Mouse (Mus musculus): ENCODE measurements around the gene Rabggta.

Rabggta gene

DNA sequence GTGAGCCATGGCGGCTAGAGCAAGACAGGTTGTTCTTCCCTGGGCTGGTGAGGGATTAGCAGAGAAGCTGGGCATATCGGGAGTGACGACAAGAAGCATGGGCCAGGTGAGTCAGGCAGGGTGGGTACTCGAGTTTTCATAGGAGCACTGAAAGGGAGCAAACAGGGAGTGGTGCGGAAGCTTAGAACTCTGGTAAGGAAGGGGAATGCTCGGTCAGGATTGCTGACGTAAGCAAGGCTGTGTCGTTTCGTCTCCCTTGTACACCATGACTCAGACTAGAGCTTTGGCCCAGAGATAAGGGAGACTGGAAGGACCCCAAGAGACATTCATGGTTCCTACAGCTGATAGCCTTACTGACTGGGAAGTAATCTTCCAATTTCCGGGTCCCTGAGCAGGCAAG, 11.8 kb upstream of the Rabggta start:
- no peak for DNase-seq (ENCODE audit: low read depth)

DNA sequence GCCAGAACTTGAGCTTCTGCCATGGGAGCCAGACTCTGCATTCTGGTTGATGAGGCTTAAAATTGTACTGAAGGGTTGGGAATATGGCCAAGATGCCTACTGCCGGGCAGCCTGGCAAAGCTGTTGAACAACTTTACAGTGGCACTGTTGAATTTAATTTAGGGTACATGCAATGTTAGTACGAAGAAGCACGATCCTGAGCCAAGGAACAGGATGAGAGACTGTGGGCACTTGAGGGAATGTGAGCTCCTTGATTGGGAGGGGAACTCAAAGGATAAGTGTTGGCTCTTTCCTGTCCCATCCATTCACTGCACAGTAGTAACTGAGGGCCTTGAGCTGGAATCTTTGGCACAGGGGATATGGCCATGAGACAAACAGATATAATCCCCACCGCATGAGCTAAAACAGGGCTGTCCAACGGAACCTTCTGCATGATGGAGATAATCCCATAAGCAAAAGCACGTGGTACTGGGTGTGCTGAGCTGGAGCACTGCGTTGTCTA, 8.5 kb upstream of the Rabggta start:
- no peak for DNase-seq (ENCODE audit: low read depth)

DNA sequence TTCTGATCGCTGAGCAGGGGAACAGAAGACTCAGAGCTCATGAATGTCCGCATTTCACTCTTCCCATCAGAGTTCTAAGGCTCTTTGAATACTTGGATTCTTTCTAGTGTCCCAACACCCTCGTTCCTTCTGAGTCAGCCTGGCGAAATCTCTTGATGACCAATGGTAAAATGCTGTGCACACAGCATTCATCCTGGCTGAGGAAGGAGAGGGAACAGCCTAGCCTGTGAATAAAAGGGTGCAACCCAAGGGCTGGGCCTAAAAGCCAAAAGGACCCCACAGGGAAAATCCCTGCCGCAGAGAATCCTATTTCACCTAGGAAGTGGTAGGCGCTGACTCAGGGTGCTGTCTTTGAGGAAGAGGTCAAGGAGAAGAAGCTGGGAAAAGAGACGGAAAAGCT, 8.1 kb upstream of the Rabggta start:
- DNase-seq (ENCODE audit: low read depth): no peak

DNA sequence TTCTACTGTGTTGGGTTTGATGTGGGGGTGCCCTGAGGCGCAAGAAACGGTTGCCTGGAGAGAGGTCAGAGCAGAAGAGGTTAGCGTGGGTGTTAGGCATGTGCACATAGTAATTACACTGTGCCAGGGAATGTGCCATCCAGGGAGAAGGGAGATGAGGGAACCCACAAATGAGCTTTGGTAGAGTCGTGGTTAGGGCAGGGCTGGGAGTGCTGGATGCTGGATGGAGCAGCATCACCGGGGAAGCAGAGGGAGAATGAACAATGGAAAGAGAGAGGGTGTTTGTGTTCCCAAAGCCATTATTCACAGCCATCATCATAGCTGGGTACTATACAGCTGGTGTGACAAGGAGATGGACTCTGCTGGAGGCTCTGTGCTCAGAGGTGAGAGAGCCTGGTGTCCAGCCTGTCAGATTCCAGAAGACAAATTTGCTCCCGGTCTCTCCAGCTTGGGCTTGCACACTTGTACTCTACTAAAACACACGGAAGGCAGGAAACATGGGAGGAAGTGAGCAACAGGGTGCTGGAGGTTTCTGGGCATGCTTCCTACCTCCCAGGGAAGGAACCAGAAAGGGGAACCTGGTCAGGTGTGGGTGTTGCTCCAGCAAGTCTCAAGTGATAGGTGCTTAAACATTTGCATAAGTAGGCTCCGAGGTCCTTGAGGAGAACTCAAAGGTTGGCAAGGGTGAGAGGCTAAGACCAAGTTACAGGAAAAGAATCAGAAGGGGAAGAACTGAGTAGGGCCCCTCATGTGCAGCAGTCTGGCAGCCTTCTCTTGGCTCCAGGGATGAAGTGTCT, 6.0 kb upstream of the Rabggta start:
- DNase-seq (ENCODE audit: low read depth): no peak

DNA sequence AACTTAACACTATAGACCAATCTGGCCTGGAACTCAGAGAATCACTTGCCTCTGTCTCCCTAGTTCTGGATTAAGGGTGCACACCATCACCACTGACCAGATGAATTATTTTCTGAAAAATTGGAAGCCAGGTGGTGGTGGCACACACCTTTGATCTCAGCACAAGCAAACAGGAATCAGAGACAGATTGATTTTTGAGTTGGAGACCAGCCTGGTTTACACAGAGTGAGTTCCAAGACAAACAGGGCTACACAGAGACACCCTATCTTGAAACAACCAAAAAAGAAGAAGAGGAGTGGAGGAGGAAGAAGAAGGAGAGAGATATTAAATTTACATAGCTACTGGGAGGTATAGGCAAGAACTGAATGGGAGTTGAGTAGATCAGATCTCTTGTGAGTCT, 4.2 kb upstream of the Rabggta start:
- DNase-seq (ENCODE audit: low read depth): no peak

DNA sequence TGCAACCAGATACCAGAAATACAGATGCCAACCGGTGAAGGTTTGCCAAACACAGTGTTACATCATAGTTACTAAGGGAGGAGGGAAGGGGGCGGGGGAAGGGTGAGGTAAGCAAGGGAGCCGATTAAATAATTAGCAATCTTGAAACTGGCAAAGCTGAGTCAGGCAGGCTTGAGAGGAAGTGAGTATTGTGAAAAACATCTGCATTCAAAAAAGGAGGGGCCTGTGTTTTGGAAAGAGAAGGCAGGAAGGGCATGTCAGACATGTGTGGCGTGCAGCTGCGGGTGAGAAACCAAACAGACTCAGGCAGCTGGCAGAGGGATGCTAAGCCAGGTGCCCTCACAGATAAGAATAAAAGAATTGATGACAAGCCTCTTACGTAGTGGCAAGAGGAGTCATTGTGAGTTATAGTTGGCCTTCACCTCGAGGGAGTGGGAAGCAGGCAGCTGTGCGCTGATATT, 2.4 kb upstream of the Rabggta start:
- DNase-seq (ENCODE audit: low read depth): peak; percentile 97

DNA sequence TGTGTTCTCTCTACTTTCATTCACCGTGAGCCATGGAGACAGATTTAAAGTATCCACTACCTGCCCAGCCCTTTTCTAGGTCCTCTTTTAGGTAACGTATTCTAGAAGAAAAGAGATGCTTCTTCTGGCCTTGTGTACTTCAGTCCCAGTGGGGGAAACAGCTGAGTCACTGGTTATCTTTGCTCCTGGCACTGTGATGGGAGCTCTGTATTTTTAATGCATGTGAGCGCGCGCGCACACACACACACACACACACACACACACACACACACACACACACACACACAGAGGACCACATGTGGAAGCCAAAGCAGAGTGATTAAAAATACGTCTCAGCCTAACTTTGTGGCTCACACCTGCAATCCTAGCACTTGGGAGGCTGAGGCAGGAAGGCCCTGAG, 1.4 kb upstream of the Rabggta start:
- DNase-seq (ENCODE audit: low read depth): peak; percentile 51

DNA sequence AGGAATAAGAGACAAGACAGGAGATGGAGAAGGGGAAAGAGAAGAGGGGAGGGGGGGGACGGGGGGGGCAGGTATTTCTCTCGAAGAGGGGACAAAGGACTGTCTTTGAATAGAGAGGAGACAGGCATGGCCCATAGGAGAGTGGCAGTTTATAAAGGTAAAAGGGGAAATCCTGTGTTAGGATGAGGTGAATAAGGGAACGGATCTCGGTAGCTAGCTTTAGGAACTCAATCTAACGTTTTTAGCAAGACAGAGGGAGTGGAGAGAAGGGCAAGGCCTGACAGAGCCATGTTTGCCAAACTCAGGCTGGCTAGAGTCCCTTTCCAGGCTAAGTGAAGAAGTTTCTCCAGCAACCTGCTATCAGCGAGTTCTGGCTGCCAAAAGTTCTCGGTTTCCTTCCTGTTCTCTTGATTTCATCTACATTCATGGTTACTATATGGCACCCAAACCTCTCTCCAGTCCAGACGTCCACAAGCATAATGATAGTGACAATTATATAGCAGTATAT, 429 bp upstream of the Rabggta start:
- peak; percentile 56 for DNase-seq (ENCODE audit: low read depth)

DNA sequence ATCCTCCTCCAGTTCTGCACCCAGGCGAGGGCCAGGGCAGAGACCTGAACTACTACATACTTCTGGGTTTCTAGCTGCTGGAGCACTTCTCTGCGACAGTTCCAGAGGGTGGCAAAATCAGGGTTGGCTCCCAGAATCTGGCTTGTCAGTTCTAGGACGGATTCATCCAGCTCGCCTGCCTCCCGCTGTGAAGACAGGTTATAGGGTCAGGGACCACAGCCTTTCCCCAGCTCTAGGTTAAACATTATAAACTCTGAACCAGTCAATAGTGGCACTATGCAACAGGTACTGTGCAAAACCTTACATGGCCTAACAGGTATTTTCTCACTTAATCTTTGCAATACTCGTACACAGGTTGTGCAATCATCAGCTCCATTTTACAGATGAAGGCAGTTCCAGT, 987 bp downstream of the Rabggta start:
- DNase-seq (ENCODE audit: low read depth): no peak

DNA sequence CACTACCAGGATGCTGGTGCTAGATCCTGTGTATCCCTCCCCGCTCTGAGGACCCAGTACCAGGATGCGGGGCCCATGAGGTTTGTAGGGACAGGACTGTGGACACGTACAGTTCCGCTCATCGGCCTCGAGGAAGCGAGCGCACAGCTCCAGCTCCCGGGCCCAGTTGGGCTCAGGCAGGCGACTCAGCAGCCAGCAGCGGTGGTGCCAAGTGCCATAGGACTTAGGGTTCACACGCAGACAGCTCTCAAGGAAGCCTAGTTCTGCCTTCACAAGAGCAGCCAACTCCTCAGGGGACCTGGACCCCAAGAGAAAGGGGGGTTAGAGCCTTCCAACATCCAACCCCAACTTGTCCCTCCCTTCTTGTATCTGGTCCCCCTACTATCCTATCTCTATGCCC, 1.4 kb downstream of the Rabggta start:
- DNase-seq (ENCODE audit: low read depth): no peak

DNA sequence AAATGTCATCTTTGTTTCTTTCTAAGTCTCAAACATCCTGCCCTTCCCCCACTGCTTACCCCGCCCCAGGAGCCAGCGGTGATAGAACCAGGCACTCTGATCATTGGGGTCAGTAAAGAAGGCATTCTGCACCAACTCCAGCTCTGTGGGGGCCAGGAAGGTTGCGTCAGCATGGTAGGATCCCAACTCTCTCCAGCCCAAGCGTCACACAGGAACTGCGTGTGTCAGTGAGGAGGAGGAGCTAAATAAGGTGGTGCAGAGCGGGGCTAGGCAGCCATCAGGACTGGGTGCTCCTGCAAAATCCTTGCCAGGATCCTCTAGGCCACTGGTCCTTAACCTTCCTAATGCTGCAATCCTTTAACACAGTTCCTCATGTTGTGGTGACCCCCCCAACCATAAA, 2.3 kb downstream of the Rabggta start:
- DNase-seq (ENCODE audit: low read depth): no peak

DNA sequence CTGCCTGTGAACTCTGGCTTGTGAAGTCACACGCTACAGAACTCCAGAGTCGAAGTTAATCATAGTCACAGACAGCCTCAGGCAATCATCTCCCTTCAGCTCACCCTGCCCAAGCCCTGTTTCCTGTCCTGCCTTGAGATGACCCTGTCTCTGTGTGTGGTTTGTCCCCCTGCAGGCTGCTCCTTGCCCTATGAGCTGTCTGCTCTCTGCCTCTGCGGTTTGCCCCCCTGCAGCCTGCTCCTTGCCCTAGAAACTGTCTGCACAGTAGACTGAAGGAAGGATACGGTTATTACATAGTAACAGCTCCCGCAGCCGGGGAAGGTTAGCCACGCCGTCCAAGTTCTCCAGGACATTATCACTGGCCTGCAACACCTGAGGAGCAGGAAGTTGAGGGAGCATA, 5.2 kb downstream of the Rabggta start:
- DNase-seq (ENCODE audit: low read depth): peak; percentile 41

DNA sequence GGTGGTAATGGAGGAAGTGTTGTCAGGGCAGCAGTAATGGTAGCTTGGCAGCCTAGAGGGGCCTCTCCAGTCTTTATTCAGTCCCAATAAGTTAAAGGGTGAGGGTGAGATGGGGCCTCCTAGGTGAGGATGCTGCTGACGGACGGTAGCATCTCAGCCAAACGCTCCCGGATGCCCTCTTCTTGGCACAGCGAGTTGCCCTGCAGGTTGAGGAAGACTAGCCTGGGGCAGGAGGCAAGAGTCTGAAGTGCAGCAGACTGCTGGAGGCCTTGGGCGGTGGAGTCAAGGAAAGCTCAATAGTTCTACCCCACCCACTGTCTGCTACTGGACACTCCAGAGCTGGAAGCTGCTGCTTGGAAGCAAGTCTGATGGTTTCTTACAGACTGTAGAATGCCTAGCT, 5.8 kb downstream of the Rabggta start:
- DNase-seq (ENCODE audit: low read depth): no peak

DNA sequence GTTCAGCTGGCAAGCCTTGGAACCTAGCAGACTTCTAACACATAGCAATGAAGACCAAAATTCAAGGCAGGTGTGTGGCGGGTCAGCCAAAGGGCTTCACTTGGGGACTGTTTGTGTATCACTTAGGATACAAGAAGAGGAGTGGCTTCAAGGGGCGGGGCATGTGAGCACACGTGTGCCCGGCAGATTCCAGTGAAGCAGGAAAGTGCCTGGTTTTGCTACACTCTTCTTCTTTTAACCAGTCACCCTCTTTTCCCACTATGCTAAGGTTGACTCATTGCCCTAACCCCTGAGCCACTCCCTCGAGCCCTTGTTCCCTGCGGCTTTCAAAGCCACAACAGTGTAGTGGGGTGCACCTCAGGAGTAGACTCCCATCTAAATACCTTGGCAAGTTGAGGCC, 7.2 kb downstream of the Rabggta start:
- DNase-seq (ENCODE audit: low read depth): peak; percentile 49

DNA sequence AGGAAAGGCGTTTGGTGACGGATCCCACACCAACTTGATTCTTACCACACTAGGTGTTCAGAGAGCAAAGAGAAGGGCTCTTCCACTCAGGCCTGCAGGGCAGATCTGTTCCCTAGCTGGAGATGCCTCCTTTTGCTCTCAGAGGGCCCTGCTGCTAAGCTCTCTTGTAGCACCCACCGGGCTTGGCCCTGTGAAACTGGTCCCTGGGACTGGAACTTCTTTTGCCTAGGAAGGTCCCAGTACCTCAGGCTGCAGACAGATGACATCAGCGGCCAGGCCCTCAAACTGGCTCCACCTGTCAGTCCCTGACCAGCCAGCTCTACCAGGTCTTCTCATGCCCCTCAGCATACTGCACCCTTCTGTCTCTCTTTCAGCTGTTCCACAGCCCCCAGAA, 8.3 kb downstream of the Rabggta start, which contains the start of gene Tgm1:
Gene Tgm1, minus strand, starts transcription at position 198 of the 394 bp plus-strand sequence.
- no peak for DNase-seq (ENCODE audit: low read depth)

DNA sequence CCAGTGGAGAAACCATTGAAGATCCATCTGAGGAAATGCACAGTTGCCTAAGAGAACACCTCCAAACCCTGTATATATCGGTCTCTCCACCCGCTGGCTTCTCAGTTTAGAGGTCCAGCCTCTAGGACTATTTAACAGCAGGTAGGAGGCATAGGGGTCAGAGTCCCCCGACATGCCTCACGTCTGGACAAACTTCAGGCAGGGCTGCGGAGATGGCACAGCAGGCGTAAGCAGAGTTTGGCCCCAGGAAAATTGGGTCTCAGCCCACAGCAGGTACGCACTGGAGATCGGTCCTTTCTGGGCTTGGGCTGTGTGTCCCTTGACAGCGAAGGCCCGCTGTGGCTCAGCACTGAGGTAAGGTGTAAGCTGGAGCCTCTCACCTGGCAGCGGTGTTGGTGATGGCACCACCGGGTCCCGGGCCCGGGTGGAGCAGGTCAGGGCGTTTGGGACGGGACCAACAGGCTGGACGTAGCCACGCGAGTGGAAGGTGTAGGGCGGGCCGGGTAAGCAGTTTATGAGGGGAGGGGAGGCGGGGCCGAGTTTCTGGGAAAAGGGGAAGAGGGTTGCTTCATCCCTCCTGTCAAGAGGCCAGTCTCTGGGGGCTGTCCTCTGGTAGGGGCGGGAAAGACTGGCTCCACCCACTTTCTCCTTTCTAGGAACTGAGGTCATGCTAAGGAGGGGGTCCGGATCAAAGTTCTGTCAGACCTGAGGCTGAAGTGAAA, 8.9 kb downstream of the Rabggta start:
- DNase-seq (ENCODE audit: low read depth): peak; percentile 41

DNA sequence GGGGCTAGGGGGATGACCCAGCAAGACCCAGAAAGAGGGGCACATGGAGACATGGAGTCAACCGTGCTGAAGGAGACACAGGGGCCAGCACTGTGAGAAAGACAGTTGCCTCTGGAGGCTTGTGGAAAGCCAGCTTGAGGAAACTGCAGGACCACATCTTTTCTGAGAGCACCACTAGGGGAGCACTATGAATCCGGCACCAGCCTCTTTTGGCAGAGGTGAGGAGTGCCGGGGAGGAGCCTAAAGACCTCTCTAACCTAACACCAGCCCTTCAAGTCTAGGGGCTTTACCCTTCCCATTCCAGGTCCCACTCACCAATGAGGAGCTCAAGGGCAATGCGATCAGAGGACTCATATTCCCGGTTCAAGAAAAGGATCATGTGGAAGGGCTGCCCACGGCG, 10.3 kb downstream of the Rabggta start:
- DNase-seq (ENCODE audit: low read depth): no peak

DNA sequence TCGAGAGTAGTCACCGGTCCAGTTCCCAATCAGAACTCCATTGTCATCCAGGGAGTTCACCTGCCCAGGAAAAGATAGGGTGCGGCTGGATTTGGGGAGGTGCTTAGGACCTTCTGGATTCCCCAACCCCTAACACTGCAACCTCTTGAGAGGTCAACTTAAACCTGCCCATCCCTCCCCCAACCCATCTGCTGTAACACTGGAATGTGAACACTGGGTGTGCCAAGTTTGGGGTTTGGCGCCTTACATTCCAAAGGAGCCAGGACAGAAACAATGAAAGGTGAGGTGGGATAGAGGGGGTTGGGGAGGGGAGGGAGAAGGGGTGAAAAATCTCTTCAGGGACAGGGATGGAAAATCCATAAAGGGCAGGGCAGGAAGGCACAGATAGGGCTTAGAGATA, 12.6 kb downstream of the Rabggta start:
- DNase-seq (ENCODE audit: low read depth): no peak

DNA sequence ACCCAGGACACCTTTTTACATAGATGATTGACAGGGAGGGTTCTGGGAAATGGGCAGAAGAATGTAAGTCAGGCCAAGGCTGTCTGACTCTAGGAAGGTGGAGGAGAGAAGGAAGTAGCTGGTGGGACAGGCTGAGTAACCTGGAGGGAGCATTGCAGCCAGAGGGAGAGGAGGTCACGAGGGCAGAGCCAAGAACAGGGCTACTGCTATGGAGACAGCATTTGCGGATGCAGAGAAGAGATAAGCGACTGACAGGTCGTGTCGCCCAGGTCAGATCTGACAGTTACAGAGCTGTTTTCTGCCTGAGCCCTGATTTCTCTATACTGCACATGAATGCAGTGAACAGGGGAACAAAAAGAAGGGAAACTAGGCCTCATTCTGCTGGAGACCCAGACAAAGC, 14.7 kb downstream of the Rabggta start:
- no peak for DNase-seq (ENCODE audit: low read depth)

DNA sequence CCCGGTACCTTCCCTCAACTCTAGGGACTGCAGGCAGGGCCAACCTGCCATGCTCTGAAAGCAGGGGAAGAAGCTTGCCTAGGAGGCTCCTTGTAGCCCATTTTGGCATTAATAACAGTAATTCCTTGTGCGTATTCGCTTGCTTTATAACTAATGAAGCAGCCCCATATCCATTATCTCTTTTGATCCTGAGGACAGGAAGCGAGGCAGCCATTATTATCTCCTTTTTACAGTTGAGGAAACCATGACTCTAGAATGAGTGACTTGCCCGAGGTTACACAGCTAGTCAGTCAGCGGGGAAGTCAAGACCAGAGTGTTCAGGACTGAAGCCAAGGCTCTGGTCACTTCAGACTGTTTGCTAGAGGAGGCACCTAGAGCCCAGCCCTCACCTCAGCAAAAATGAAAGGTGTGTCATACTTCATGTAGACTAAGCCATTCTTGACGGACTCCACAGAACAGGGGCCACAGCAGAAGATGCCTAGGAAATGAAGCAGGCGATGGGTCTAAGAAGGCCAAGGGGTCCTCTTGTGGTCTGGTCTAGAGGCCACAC, 15.9 kb downstream of the Rabggta start:
- no peak for DNase-seq (ENCODE audit: low read depth)

DNA sequence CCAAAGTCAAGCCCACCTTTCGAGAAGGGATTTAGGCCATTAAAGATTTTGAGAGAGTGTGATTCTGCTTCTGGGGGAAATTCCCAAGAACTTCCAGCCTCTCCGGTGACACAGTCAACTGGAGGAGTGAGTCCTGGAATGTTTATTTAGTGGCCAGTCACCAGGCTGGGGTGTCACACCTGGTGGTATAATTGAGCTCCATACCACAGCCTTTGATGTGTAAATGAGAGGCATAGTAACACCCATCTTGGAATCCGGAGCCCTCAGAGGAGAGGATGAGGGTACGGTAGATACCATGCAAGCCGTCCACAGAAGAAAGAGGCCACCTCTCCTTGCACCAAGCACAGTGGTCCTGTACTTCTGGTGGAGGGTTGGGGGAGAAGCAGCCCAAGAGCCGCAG, 19.3 kb downstream of the Rabggta start:
- no peak for DNase-seq (ENCODE audit: low read depth)

DNA sequence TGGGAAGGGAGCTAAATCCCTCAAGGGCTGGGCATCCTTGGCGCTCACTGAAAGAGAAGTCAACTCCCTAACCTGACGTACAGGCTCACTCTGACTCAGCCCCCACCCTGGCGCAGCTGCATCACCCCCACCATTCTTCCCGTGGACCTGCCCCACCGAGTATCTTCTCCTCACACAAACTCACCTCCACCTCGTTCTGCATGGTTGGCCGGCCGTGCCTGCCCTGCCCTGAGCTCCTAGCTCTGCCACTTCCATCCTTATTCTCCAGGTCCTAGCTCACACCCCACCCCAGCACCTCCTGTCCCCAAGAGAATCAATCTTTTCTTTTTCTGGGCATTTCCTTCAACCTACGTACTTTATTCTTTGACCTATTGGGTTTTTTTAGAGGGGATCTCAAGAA, 20.9 kb downstream of the Rabggta start:
- no peak for DNase-seq (ENCODE audit: low read depth)

DNA sequence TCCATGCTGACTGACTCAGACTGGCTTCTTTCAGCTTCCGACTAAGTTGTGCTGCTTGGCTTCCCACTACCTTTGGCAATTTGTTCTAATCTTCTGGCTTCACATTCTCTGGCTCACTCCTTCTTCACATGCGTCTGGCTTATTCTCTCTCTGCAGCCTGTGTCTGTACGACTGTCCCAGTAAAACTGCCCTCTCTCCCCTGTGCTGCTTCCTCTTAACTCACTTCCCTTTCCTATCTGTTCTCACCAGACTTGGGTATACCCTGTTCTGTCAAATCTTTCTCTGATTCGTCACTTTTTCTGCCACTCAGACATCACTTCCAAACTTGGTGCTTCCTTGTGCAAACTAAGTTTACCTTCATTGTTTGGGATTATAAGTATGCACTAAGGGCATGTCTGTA, 24.8 kb downstream of the Rabggta start:
- peak; percentile 84 for DNase-seq (ENCODE audit: low read depth)
